Mouse (Mus musculus) CH12.LX (cell line): Measurements from ENCODE around the gene Ptgr1. TPM values are rescaled to one million over a fixed set of nuclear protein-coding genes. Genes with fewer than 3 reads are reported as not detected.

ENCODE experiments used
- DNase-seq: peaks from one replicate; pipeline ENCODE4 v3.0.0-alpha.2; 2013; ENCODE audit errors: extremely low read depth
- H3K27ac ChIP-seq: 2 replicates; pipeline ENCODE4 v1.5.1; 2012; ENCODE audit warnings: low read depth, mild to moderate bottlenecking, control low read depth, moderate library complexity; ENCODE audit not compliant: insufficient read depth
- H3K27me3 ChIP-seq: replicated peaks from 2 replicates; pipeline ENCODE3; 2012; ENCODE audit warnings: inconsistent platforms
- H3K36me3 ChIP-seq, 2 experiments: replicated peaks in 1 of 2; 2 replicates each; pipeline versions ENCODE3 to v1.6.1; 2012; ENCODE audit warnings: inconsistent platforms in 1 of 2, low read length in 1 of 2, mild to moderate bottlenecking in 1 of 2, mixed read lengths in 1 of 2, moderate library complexity in 1 of 2; ENCODE audit not compliant: control insufficient read depth in 1 of 2, insufficient read depth in 1 of 2
- H3K4me1 ChIP-seq, 2 experiments: 2 replicates each; pipeline ENCODE4 v1.6.1; 2012; ENCODE audit warnings: inconsistent platforms in 1 of 2, moderate library complexity in 1 of 2; ENCODE audit not compliant: insufficient read depth in 2 of 2, control insufficient read depth in 1 of 2
- H3K4me2 ChIP-seq: 2 replicates; pipeline ENCODE4 v1.6.1; 2012; ENCODE audit warnings: low read depth, mild to moderate bottlenecking, control low read depth; ENCODE audit not compliant: poor library complexity, insufficient read depth, severe bottlenecking
- H3K4me3 ChIP-seq, 3 experiments: fragments of 150-350 bp in 1 of 3; sonication (generic) in 1 of 3; replicated peaks in 1 of 3; 2 replicates each; pipeline versions ENCODE3 to v1.5.1; 2011 to 2012; ENCODE audit warnings: low read depth in 2 of 3, low read length in 2 of 3, mild to moderate bottlenecking in 2 of 3, moderate library complexity in 2 of 3, control low read depth in 1 of 3, improper control_type of control experiment in 1 of 3, inconsistent platforms in 1 of 3, mixed read lengths in 1 of 3; ENCODE audit not compliant: poor library complexity in 1 of 3
- H3K79me2 ChIP-seq: replicated peaks from 2 replicates; pipeline ENCODE4 v1.6.1; 2012; ENCODE audit warnings: mild to moderate bottlenecking, moderate library complexity; ENCODE audit not compliant: control insufficient read depth, poor library complexity, insufficient read depth, severe bottlenecking; ENCODE audit errors: extremely low read depth
- H3K9ac ChIP-seq: 2 replicates; pipeline ENCODE4 v1.6.1; 2012; ENCODE audit warnings: low read depth, mild to moderate bottlenecking, control low read depth, moderate library complexity; ENCODE audit not compliant: insufficient read depth
- H3K9me3 ChIP-seq: replicated peaks from 2 replicates; pipeline ENCODE3; 2012; ENCODE audit warnings: low read length, inconsistent platforms, mixed read lengths
- BHLHE40 ChIP-seq: IDR thresholded peaks from 2 replicates; pipeline ENCODE4 v1.6.1; 2011; ENCODE audit warnings: mild to moderate bottlenecking, low read depth, low read length, improper control_type of control experiment
- CHD1 ChIP-seq: IDR thresholded peaks from 2 replicates; pipeline ENCODE4 v1.6.1; 2012; ENCODE audit warnings: low read depth, low read length, improper control_type of control experiment, inconsistent platforms
- CHD2 ChIP-seq: IDR thresholded peaks from 2 replicates; pipeline ENCODE4 v1.6.1; 2011; ENCODE audit warnings: low read length, improper control_type of control experiment
- EP300 ChIP-seq: IDR thresholded peaks from 2 replicates; pipeline ENCODE4 v1.6.1; 2011; ENCODE audit warnings: low read length, improper control_type of control experiment
- KAT2A ChIP-seq: IDR thresholded peaks from 2 replicates; pipeline ENCODE4 v1.6.1; 2012; ENCODE audit warnings: low read length, improper control_type of control experiment, inconsistent platforms; ENCODE audit not compliant: insufficient replicate concordance
- MAFK ChIP-seq: IDR thresholded peaks from 2 replicates; pipeline ENCODE4 v1.6.1; 2011; ENCODE audit warnings: low read length, improper control_type of control experiment; ENCODE audit not compliant: insufficient replicate concordance
- MAX ChIP-seq: IDR thresholded peaks from 2 replicates; pipeline ENCODE4 v1.6.1; 2011; ENCODE audit warnings: low read length, improper control_type of control experiment
- MEF2A ChIP-seq: IDR thresholded peaks from 2 replicates; pipeline ENCODE4 v1.6.1; 2014; ENCODE audit warnings: low read depth, mild to moderate bottlenecking, inconsistent platforms, low read length, improper control_type of control experiment, borderline replicate concordance
- MYC ChIP-seq: IDR thresholded peaks from 2 replicates; pipeline ENCODE4 v1.6.1; 2011; ENCODE audit warnings: low read depth, mild to moderate bottlenecking, improper control_type of control experiment, low read length
- NELFE ChIP-seq: IDR thresholded peaks from 2 replicates; pipeline ENCODE4 v1.6.1; 2011; ENCODE audit warnings: low read depth, low read length, improper control_type of control experiment
- POLR2A ChIP-seq: IDR thresholded peaks from 2 replicates; pipeline ENCODE4 v1.6.1; 2011; ENCODE audit warnings: low read depth, mild to moderate bottlenecking, improper control_type of control experiment, low read length
- POLR2AphosphoS2 ChIP-seq: IDR thresholded peaks from 2 replicates; pipeline ENCODE4 v1.6.1; 2011; ENCODE audit warnings: low read depth, low read length, improper control_type of control experiment
- RAD21 ChIP-seq: IDR thresholded peaks from 2 replicates; pipeline ENCODE4 v1.6.1; 2011; ENCODE audit warnings: low read depth, mild to moderate bottlenecking, low read length, improper control_type of control experiment, moderate library complexity
- SMC3 ChIP-seq: IDR thresholded peaks from 2 replicates; pipeline ENCODE4 v1.6.1; 2011; ENCODE audit warnings: low read depth, low read length, improper control_type of control experiment
- TBP ChIP-seq: conservative IDR thresholded peaks from 2 replicates; pipeline ENCODE4 v1.6.1; 2011; ENCODE audit warnings: low read depth, low read length, improper control_type of control experiment
- UBTF ChIP-seq: IDR thresholded peaks from 2 replicates; pipeline ENCODE4 v1.6.1; 2012; ENCODE audit warnings: low read depth, mild to moderate bottlenecking, inconsistent platforms, low read length, improper control_type of control experiment, moderate library complexity
- USF1 ChIP-seq: IDR thresholded peaks from 2 replicates; pipeline ENCODE4 v1.6.1; 2014; ENCODE audit warnings: low read depth, mild to moderate bottlenecking, inconsistent platforms, low read length, improper control_type of control experiment
- ZC3H11A ChIP-seq: IDR thresholded peaks from 2 replicates; pipeline ENCODE4 v1.6.1; 2012; ENCODE audit warnings: low read depth, mild to moderate bottlenecking, inconsistent platforms, low read length, improper control_type of control experiment
- ZKSCAN1 ChIP-seq: IDR thresholded peaks from 2 replicates; pipeline ENCODE4 v1.6.1; 2012; ENCODE audit warnings: low read depth, inconsistent platforms, low read length, improper control_type of control experiment, borderline replicate concordance
- ZMIZ1 ChIP-seq: IDR thresholded peaks from 2 replicates; pipeline ENCODE4 v1.6.1; 2012; ENCODE audit warnings: low read depth, mild to moderate bottlenecking, inconsistent platforms, low read length, improper control_type of control experiment
- dilution Hi-C: fragments of 300-500 bp; cut with MboI; formaldehyde crosslinking; loops from 2 replicates; pipeline ENCODE4 v1.14.3; 2020; ENCODE audit warnings: low sequenced_read_pairs; ENCODE audit not compliant: extremely low pct_unique_long_range_greater_than_20kb, extremely low pct_ligation_motif_present
- in situ Hi-C: fragments of 300-500 bp; cut with MboI; formaldehyde crosslinking; loops from 3 replicates; pipeline ENCODE4 v1.14.3; 2019; ENCODE audit warnings: low sequenced_read_pairs, low pct_ligation_motif_present, low pct_unique_long_range_greater_than_20kb, mixed read lengths
- polyA plus RNA-seq: library from polyadenylated mRNA; unstranded; fragments of >175 nt; gene quantifications from 2 replicates; pipeline ENCODE4 v1.2.1, GENCODE M21; 2012; ENCODE audit warnings: low read depth; ENCODE audit not compliant: insufficient read length
- total RNA-seq, 2 experiments: library from RNA; depleted of rRNA; stranded (reverse); fragments of 300-350 nt in 1 of 2; fragments of >200 nt in 1 of 2; gene quantifications; 2 replicates each; pipeline ENCODE4 v1.2.3; 2012 to 2014

Ptgr1 gene
- total and polyA plus RNA-seq, 3 experiments, result 2.4 to 7.2 (median 4.0) TPM

- TF ChIP-seq TBP, result no peak
- no peak for TF ChIP-seq KAT2A
- TF ChIP-seq ZMIZ1, result no peak
- no peak for TF ChIP-seq CHD1
- no peak for TF ChIP-seq MEF2A
- no peak for TF ChIP-seq SMC3
- no peak for TF ChIP-seq EP300
- no peak for TF ChIP-seq USF1
- no peak for TF ChIP-seq MYC
- no peak for TF ChIP-seq POLR2AphosphoS2
- no peak for TF ChIP-seq RAD21
- no peak for TF ChIP-seq ZC3H11A
- no peak for TF ChIP-seq NELFE
- TF ChIP-seq, all 38 proteins: peak for 0
- no peak overlapping the region for H3K4me2 ChIP-seq
- no peaks in the 10 kb centered on the region for H3K79me2 ChIP-seq
- no peaks in the 10 kb centered on the region for H3K9me3 ChIP-seq
- in situ Hi-C loops (no loop called here), dilution Hi-C loops (no loop called here)
- no peak overlapping the region for H3K9ac ChIP-seq
- H3K27me3 ChIP-seq, result peaks cover 1% of the 10 kb centered on the region
- no peak for DNase-seq
- H3K36me3 ChIP-seq, result no peaks in the 10 kb centered on the region
- no peak overlapping the region for H3K27ac ChIP-seq
- no peaks in the 10 kb centered on the region for H3K4me1 ChIP-seq
- no peak overlapping the region for H3K4me3 ChIP-seq
These were observed 21.8 kb downstream of the Ptgr1 start for GRCm38 (mm10) chr4:58965136-58965535.

- H3K4me3 ChIP-seq, result no peak overlapping the region
- dilution Hi-C loops, result no loop called here
- no peak for TF ChIP-seq CHD2
- no peak for TF ChIP-seq POLR2AphosphoS2
- TF ChIP-seq MAX, result no peak
- TF ChIP-seq BHLHE40, result no peak
- TF ChIP-seq TBP, result no peak
- no peak for TF ChIP-seq POLR2A
- no peak for TF ChIP-seq UBTF
- TF ChIP-seq ZKSCAN1, result no peak
- no peak for TF ChIP-seq EP300
- TF ChIP-seq MAFK, result no peak
- TF ChIP-seq, all 38 proteins: peak for 0
- H3K4me1 ChIP-seq, result no peaks in the 10 kb centered on the region
- no peak for DNase-seq
- H3K4me2 ChIP-seq, result no peak overlapping the region
- in situ Hi-C loops, result no loop called here
- no peak overlapping the region for H3K9ac ChIP-seq
- H3K27me3 ChIP-seq, result peaks cover 1% of the 10 kb centered on the region
- H3K9me3 ChIP-seq, result no peaks in the 10 kb centered on the region
- H3K36me3 ChIP-seq, result no peaks in the 10 kb centered on the region
- no peaks in the 10 kb centered on the region for H3K79me2 ChIP-seq
- H3K27ac ChIP-seq, result no peak overlapping the region
These were observed 23.6 kb downstream of the Ptgr1 start for GRCm38 (mm10) chr4:58963271-58963670.
